Mouse (Mus musculus): ENCODE results near the gene Psmd7.
"Not testable (repeated sequence)": the region's sequence is repeated elsewhere in the genome, so short reads cannot be mapped to it uniquely, and the experiment has no call there.

The Psmd7 gene

DNA sequence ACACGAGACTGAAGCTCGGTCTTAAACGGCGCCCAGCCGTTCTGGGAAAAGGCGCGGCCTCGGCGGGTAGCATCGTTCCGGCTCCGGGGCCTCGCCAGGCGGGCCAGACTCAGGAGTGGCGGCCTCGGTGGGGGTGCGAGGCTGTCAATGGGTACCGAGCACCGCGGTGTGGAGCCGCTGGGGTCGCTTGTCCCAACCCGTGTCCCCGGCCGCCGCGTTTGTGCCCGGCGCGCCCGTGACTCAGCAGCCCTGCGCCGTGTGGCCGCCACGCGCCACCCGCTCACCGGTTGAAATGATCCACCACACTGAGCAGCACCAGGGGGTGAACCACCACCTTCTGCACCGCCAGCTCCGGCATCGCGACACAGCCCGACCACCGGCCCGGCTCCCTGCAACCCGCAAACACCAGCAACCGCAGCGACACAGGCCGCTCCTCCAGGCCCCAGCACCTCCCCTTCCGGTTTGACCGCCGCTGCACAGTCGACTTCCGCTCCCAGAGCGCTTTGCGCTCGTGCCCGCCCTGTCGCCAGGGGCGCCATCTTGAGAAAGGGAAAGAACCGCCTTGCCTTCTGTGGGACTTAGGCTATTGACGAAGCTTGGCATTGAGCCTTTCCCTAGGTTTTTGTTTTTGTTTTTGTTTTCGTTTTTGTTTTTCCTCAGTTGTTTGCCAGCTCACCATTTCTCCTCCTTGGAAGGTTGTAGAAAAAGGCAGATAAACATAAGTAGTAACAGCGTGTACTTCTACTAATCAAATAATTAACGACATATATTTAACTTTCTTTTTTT lies at the start of gene Psmd7:
TSS of gene Psmd7 (minus strand) at position 470 of the 786 bp plus-strand sequence.
- peak; percentile 88 to 94 for DNase-seq (ENCODE audit: low spot score in 2 of 2)

DNA sequence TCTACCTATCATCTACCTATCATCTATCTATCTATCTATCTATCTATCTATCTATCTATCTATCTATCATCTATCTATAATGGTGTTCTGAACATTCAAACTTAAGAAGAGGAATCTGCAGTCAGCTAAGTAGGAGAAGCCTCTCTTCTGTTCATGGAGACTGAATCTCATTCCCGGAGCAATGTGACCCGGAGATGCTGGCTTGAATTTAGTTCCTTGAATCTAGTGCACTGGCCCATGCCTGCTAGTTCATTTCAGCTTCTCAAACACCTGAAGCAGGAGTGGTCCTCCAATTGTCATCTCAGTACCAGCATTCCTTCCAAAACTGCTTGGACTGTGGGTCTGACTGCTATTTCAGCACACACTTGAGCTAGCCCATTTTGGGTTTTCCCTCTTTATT lies 45.5 kb upstream of the Psmd7 start:
- no peak for DNase-seq (ENCODE audit: low spot score in 2 of 2)

DNA sequence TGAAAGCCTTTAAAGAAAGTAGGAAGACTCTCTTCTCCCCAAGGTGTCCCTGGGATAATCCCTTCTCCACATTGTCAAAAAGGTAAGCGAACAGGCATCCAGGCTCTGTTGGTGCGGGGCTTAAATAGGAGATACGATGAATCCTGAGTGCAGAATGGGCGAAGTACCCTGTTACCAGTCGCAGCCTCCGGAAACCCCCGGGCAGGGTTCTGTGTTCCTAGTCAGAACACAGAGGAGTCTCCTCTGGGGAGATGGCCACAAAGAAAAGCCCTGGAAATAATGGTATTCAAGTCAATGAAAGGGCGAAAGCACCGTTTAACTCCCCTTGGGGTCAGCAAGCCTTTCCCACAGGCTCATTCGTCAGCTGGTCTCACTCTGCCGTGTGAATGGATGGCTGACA lies 41.4 kb upstream of the Psmd7 start:
- no peak for DNase-seq (ENCODE audit: low spot score in 2 of 2)

DNA sequence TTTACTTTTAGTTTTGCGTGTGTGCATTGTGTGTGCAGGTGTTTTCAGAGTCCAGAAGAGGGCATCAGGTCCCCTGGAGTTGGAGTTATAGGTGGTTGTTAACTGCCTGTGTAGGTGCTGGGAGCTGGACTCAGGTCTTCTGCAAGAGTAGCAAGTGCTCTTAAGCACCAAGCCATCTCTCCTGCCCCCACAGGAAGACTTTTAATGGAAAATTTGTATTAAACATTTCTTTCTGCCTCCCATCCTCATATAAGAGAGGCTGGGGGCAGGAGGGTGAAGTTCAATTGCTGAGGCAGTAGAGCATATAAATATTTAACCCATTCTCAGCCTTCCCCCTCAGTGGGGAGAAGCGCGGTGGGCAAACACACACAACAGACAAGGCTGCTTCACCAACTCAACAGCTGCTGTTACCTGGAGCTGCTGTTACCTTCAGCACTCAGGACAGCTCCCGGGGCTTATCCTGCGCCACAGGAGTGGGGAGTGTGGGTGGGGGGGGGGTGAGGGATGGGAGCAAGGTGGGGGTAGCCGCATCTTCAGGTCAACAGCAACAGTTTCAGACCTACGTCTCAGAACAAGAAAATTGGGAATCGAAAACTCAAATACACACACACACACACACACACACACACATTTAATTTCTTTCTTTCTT lies 40.4 kb upstream of the Psmd7 start:
- DNase-seq (ENCODE audit: low spot score in 2 of 2): no peak

DNA sequence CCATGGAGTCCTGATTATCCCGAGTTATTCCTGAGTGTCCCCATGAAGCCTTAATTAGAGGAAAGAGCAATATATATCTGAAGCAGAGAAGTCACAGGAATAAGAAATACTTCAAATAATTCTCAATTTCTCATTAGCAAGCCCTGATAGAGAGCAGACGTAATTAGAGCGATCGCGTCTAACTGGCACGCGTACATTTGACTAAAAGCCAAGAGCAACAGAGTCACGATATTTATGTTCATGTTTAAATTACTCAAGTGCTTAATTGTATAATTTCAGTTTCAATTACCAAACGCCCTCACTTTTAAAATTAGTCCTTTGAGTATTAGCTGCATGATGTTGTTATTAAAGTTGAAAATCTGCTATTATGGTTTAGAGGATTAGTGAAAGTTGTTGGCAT lies 39.6 kb upstream of the Psmd7 start:
- DNase-seq (ENCODE audit: low spot score in 2 of 2): no peak

DNA sequence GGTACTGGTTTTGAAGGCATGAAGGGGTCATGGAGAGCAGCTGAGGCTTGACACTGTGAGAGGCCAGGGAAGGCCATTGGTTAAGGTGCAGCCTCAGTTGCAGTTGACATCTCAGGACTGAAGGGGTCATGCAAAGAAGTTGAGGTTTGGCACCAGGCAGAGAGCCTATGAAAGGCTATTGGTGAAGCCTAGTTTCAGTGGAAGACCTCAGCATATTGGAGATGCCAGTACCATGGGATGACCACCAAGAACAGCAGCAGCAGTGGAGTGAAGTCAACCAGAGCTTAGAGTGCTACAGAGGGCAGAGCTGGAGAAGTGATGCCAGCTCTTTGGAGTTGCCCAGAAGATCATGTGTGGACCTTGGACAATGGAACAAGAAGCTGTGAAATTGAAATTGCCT lies 36.0 kb upstream of the Psmd7 start:
- DNase-seq (ENCODE audit: low spot score in 2 of 2): not testable (repeated sequence)

DNA sequence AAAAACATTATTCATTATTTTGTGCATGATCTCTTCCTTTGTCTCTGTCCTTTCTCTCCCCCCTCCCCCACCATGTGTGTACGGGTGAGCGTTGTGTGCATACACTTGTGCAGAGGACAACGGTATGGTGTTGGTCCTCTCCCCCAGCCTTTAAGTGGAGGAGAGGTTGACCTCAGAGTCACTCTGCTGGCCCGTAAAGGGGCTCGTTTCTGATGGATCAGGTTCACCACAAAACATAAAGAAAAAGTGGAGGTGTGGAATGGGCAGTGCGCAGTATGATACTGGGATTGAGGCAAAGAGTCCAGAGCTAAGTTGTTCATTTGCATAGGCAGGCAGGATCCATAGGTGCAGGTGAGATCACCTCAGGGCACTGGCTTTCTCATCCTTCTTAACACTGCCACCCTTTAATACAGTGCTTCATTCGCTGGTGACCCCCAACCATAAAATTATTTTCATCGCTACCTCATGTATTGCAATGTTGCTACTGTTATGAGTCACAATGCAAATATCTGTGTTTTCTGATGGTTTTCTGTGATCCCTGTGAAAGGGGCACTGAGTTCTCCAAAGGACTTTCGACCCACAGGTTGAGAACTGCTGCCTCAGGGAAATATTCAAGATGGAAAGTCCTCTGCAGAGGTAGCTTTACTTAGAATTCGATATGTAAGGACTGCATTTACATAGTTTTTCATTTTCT lies 33.8 kb upstream of the Psmd7 start:
- no peak for DNase-seq (ENCODE audit: low spot score in 2 of 2)

DNA sequence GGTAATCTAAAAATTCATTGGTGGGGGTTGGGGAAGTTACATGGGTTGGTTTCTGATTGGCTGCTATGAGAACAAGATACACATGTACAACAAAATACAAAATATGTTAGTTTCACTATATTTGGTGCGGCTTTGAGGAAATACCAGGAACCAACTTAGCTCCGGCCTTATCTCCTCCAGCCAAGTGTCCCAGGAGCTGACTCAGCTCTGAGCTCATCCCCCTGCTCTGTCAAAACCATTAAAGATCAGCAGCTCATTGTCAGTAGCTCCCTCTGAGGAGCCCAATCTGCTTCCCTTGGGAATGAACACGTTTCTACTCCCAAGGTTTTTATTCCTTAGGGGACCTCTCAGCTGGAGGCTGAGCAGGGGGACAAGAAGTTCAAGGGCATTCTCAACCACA lies 32.9 kb upstream of the Psmd7 start:
- no peak for DNase-seq (ENCODE audit: low spot score in 2 of 2)

DNA sequence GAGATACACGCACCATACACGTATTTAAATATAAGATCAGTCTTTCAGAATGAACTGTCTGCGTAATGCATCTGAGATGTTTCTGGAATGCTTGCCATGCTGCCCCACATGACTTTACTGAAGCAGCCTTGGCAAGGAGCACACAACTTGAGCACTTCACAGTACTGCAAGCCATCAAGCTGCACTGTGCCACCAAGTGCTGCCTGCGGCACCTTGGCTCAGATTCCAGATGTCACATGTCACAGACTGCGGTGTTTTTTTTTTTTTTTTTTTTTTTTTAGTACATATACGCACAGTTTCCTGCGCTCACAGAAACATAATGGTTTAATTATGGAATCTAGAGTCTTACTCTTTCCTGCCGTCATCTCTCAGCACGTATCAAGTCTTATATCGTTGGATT lies 30.2 kb upstream of the Psmd7 start:
- DNase-seq (ENCODE audit: low spot score in 2 of 2): no peak

DNA sequence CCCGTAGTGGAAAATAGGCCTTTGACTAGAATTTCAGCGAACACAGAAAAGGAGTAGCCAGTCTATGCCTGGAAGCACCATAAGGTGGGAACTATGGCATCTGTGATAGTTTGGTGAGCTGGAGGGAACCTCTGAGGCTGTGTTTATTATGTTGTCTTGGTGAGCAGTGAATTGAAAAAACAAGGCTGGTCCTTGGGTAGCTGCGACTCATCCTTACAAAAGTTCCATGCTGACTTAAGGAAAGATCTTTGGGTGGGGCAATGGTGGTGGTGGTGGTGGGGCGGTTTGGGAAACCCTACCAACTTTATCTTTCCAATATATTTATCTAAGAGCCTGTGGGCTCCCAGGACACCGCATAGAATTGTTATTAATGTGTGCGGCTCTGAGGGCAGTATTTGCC lies 25.1 kb upstream of the Psmd7 start:
- DNase-seq (ENCODE audit: low spot score in 2 of 2): no peak

DNA sequence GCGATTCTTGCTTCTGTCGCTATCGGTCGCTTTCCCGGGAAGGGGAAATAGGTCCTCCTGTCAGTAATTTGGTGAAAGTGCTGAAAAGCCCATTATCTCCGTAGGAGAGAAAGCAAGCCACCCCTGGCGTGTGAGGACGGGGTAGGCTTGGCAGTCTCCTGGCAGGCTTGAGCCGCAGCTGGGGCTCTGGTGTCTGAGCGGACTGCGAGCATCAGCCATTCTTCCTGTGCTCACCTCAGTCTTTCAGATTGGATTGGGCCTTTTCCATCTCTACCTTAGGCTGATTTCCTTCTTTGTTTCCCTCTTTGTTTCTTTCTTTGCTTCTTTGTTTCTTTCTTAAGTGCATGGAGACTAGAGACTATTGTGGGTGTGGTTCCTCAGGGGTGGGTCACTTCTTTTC lies 22.6 kb upstream of the Psmd7 start:
- no peak for DNase-seq (ENCODE audit: low spot score in 2 of 2)

DNA sequence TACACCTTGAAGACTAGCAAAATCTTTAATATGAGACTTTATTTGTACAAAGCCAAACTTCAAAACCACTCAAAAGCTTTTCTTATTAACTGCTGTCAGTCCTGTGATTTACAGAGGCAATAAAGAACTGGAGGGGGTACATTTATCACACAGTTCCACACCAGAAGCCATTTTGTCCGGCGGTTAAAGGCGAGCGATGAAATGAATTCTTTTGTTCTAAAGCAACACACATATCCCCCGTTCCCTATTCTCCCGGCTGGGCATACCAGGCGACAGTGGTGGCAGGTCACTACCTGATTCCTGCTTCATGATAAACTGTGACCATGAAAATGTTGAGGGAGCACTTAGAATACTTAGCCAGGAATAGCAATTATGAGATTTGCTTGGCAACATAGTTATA lies 20.5 kb upstream of the Psmd7 start:
- DNase-seq (ENCODE audit: low spot score in 2 of 2): no peak

DNA sequence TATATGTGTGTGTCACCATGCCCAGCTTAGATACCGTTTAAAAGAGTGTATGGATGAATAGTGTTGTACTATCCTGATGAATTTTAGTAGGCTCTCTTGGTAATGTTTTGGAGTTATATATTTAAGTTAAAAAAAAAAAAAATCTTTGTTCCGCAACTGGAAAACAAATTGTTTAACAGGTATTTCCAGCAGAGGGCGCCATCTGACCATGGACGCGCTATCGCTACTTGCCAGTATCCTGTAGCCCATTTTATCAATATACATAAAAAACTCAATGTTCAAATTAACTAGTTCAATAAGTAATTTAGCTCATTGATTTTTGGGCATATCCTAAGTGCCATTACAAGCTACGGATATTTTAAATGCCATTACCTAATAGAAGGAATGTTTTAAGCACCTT lies 14.8 kb upstream of the Psmd7 start:
- peak in 1 of 2 experiments; percentile 67 for DNase-seq (ENCODE audit: low spot score in 2 of 2)

DNA sequence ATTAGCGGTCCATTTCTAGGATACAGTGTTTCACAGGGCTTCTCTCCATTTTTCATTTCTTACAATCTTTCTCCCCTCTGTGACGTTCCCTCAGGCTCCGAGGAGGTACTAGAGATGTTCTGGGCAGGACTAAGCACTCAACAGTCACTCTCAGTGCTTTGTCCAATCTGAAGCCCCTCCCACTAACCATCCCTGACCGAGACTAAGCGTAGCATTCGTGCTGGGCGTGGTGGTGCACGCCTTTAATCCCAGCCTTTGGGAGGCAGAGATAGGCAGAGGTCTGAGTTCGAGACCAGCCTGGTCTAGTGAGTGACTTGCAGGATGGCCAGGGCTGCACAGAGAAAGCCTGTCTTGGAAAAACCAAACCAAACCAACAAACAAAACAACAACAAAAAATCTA lies 11.4 kb upstream of the Psmd7 start:
- no peak for DNase-seq (ENCODE audit: low spot score in 2 of 2)

DNA sequence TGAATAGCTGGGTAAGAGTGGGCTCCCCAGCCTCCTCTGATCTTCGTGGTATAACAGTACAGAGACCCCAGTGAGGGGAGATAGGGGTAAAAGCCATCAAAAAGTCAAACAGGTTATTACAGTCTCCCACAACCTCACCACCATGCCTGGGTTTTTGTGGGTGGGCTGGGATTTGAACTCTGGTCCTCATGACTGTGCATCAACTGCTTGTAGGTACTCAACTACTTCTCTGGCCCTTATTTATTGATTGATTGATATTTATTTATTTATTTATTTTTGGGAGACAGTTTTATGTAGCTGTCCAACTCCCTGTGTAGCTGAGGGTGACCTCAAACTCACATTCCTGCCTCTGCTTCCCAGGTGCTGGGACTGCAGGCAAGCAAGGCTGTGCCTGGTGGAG lies 9.5 kb upstream of the Psmd7 start:
- DNase-seq (ENCODE audit: low spot score in 2 of 2): no peak

DNA sequence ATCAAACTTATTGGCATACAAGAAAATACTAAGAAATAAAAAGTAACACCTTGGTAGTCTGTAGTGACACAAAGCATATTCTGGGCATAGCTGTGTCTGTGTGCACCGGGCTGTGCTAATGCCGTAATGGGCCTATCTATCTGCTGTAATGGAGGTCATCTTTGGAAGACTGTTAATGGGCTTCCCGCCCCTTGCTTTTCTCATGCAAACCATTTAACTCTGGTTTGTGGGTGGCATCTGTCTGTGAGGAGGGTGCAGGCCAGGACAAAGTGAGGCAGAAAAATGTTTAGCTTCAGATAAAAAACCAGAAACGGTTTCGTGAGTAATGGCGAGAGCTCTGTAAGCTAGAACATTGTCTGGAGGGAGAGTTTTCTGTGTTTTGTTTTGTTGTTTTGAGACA lies 6.6 kb upstream of the Psmd7 start:
- no peak for DNase-seq (ENCODE audit: low spot score in 2 of 2)

DNA sequence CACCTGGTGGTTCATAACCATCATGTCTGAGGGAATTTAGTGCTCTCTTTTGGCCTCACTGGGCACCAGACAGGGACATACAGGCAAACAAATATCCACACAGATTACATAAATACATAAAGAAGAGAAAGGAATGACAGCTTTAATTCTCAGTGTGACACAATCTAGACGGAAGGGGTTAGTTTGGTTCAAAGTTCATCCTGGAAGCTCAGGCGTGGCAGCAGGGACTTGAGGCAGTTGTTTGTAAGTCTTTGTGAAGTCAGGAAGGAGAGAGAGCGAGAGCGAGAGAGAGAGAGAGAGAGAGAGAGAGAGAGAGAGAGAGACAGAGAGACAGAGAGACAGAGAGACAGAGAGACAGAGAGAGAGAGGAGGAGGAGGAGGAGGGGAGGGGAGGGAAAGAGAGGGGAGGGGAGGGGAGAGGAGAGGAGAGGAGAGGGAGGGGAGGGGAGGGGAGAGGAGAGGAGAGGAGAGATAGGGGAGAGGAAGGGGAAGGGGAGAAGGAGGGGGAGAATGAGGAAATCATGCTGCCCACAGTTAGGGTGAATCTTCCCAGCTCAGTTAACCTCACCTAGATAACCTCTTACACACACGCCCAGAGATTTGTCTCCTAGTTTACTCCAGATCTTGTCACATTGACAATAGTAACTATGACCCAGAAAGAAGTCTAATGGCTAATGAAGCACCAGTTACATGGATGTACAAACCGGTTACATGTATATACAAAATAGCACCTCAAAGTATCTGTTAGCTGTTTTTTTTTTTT lies 5.9 kb upstream of the Psmd7 start:
- DNase-seq (ENCODE audit: low spot score in 2 of 2): no peak

DNA sequence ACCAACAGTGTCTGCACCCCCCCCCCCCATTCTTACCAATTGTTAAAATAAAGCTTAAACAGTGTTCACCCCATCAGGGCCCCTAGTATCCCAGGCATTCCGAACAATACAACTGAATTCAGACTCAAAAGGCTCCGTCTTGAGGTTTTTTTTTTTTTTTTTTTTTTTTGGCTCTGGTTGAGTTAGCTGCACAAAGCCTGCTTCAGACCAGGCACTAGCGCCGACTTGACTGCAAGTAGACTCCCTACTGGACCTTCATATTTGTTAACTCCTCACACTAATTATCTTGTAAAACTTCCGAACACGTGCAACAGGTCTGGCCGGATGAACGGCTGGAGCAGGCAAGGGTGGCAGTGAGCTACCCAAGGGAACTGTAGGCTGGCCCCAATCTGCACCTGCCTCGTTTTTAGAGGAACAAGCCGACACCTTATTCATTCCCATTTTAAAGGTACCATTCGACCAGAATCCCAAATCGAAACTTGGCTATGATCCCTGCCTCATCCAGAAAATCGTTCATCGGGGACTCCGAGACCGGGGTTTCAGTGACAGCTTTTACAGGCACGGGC lies 752 bp downstream of the Psmd7 start:
- DNase-seq (ENCODE audit: low spot score in 2 of 2): no peak

DNA sequence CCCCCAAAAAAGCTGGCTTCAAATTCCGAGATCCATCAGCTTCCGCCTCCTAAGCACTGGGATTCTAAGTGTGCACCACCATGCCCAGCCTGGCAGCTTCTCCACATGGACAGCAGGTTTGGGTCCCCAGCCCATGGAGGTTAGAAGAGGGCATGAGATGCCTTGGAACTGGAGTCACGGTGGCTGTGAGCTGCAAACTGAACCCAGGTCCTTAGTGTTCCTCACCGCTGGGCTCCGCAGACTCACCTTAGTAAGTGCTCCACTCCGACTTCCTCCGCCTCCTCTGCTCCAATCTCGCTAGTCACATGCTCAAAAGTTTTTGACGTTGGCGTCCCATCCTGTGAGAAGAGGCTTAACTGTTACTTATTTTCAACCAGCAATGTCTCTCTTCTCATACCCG lies 6.1 kb downstream of the Psmd7 start:
- DNase-seq (ENCODE audit: low spot score in 2 of 2): no peak

DNA sequence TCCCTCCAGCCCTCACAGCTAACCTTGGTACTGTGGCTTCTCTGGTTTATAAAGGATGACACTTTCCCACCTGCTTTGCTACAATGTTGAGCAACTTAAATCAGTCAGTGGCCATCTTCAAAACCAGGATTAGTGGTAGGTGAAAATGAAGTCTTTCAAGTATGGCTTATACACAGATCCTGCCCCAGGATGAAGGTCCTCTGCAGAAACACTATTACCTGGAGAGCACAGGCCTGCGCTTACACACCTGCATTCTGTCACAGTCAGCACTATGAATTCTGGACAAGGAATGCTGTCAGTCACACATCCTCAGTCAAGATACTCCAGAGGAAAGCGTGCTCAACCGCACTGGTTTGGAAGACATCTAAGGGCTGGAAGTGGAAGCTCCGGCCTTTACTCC lies 6.7 kb downstream of the Psmd7 start:
- DNase-seq (ENCODE audit: low spot score in 2 of 2): no peak

DNA sequence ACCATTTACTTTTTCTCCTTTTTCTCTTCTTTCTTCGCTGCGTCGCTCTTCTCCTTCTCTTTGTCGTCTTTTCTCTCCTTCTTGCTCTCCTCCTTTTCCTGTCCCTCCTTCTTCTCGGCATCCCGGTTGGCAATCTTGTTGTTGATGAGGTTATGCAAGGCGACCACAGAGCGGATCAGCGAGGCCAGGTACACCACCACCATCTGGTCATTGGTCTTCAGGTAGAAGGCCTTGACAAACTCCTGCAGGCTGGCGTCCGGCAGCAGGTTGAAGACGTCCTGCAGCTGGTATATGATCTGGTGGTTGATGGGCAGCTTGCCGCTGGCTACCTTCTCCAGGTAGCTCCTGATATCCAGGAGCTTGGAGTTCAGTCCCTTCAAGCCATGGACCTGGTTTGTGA lies 7.4 kb downstream of the Psmd7 start:
- DNase-seq (ENCODE audit: low spot score in 2 of 2): no peak

DNA sequence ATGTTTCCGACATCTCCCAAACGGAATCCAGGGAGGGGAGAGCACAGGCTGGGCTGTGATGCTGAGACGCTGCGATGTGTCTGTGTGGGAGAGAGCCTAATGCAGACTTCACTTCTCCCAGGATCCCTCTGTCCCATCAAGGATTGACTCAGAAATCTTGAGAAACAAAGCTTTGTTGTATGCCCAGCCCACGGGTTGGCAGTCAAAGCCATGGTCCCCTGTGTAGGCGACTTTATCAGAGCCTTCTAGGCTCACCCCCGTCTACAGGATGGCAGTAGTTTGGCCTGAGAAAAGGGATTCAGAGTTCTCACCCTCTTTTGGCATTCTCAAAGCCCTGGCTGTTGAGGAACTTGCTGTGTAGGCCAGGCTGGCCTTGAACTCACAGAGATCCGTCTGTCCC lies 9.7 kb downstream of the Psmd7 start:
- DNase-seq (ENCODE audit: low spot score in 2 of 2): no peak

All from cerebellum, postnatal 4 days (tissue).